Mouse (Mus musculus) lung, embryonic 15.5 days (tissue): ENCODE results near the gene St6galnac5. TPM values are rescaled to one million over a fixed set of nuclear protein-coding genes. Genes with fewer than 3 reads are reported as not detected.

Experiments
- ATAC-seq: fragments of 200-750 bp; cut with Nextera tagmentation; 2 replicates; pipeline ENCODE4 v1.8.0; 2017; ENCODE audit warnings: moderate number of reproducible peaks, borderline replicate concordance; ENCODE audit not compliant: low FRiP score, low TSS enrichment; ENCODE audit errors: extremely low read depth
- H3K27ac ChIP-seq: fragments of 300-500 bp; sonication (generic); 2 replicates; pipeline ENCODE4 v1.5.1; 2015; ENCODE audit warnings: moderate library complexity, mild to moderate bottlenecking, inconsistent platforms
- H3K27me3 ChIP-seq: fragments of 300-500 bp; sonication (generic); 2 replicates; pipeline ENCODE4 v1.6.1; 2015; ENCODE audit warnings: inconsistent platforms
- H3K36me3 ChIP-seq: fragments of 300-500 bp; sonication (generic); 2 replicates; pipeline ENCODE4 v1.6.1; 2015; ENCODE audit warnings: inconsistent platforms
- H3K4me1 ChIP-seq: fragments of 300-500 bp; sonication (generic); 2 replicates; pipeline ENCODE4 v1.6.1; 2015; ENCODE audit warnings: inconsistent platforms
- H3K4me2 ChIP-seq: fragments of 300-500 bp; sonication (generic); 2 replicates; pipeline ENCODE4 v1.6.1; 2015; ENCODE audit warnings: inconsistent platforms, mild to moderate bottlenecking, moderate library complexity
- H3K4me3 ChIP-seq: fragments of 300-500 bp; sonication (generic); 2 replicates; pipeline ENCODE4 v1.5.1; 2015; ENCODE audit warnings: mild to moderate bottlenecking, inconsistent platforms
- H3K9ac ChIP-seq: fragments of 300-500 bp; sonication (generic); 2 replicates; pipeline ENCODE4 v1.6.1; 2015; ENCODE audit warnings: inconsistent platforms
- H3K9me3 ChIP-seq: fragments of 300-500 bp; sonication (generic); 2 replicates; pipeline ENCODE4 v1.6.1; 2016; ENCODE audit warnings: inconsistent platforms
- WGBS: fragments of 180-500 bp; shearing (Covaris S2); methylation state at CpG from one replicate; pipeline ENCODE4 v1.1.7; 2015; 5-methylcytosine and 5-hydroxymethylcytosine counted together
- polyA plus RNA-seq: library from polyadenylated mRNA; unstranded; fragments of >200 nt; fragmentation: Nextera tagmentation; extraction: Ambion mirVana; gene quantifications from 2 replicates; pipeline ENCODE4 v1.2.1, GENCODE M21; 2015

Gene St6galnac5
- polyA plus RNA-seq, 1 experiment from 2014 or later = 0.61 TPM

DNA sequence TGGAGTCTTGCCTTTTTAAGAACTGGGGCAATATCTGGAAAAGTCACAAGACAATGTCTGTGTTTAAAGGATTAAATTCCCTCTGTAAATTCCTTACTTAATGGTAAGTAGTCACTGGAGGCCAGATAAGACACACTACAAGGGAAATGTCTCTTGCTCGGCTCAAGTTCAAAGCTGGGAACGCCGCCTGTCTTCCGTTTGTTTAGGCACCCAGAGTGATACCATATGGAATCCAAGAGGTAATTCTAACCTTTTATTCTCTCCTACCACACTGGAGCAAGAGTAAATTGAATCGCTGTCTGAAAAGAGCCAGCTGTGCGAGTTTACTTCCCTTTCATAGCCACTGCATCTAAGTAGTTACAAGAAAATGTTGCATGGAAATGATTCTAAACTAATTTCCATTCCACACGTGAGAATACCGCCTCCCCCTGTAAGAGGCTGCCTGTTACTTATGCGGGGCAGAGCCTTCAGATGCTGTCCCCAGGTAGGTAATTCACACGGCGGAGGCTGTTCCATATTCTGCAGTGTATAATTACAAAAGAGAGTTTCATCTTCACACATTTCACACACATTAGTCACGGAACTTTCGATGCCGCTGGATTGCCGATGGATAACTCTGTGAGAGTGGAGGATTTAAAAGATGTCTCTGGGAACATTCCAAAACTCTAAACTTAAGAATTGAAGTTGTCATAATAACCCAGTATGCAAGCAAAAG, 101.8 kb downstream of the St6galnac5 start:
- H3K27me3 ChIP-seq = no peaks in the 10 kb centered on the region
- ATAC-seq = peak; percentile 72; the same call in 1 of the 2 replicates
- H3K36me3 ChIP-seq = no peaks in the 10 kb centered on the region
- no peak overlapping the region for H3K9ac ChIP-seq
- H3K4me2 ChIP-seq = peak overlapping the region; percentile 25
- 26% methylated on average over 15 of the region's 15 CpGs for WGBS
- no peaks in the 10 kb centered on the region for H3K9me3 ChIP-seq
- peak overlapping the region; percentile 30; the same call in 1 of the 2 replicates for H3K27ac ChIP-seq
- no peak overlapping the region for H3K4me3 ChIP-seq
- H3K4me1 ChIP-seq = peaks cover 6% of the 10 kb centered on the region

DNA sequence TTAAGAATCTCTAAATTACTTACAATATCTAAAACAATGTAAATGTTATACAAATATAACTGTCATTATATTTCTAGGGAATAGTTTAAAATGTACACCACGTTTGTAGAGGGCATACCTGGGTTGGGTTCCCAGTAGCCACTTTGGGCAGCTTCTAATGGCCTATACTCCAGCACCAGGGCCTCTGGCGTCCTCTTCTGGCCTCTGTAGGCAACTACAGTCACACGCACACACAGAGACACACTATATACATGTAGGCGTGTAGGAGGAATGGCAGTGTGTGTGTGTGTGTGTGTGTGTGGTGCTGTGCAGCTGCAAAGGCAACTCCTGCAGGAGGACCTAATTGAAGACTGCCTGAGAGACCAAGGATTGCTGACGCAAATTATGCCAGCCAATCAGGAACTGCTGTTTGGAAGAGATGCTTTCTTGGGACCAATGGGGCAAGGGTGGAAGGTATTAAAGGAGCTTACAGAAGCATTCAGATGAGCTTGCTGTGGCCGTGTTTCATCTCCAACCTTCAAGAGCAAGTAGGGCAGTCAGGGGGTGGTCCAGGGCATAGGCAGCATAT, 106.2 kb downstream of the St6galnac5 start:
- Histone ChIP-seq H3K4me2 (no peak overlapping the region), H3K9ac (no peak overlapping the region), H3K27ac (no peak overlapping the region), H3K4me1 (no peaks in the 10 kb centered on the region), H3K36me3 (no peaks in the 10 kb centered on the region), H3K27me3 (no peaks in the 10 kb centered on the region), H3K9me3 (no peaks in the 10 kb centered on the region), H3K4me3 (no peak overlapping the region)
- WGBS = 83% methylated on average over 6 of the region's 6 CpGs
- no peak for ATAC-seq

DNA sequence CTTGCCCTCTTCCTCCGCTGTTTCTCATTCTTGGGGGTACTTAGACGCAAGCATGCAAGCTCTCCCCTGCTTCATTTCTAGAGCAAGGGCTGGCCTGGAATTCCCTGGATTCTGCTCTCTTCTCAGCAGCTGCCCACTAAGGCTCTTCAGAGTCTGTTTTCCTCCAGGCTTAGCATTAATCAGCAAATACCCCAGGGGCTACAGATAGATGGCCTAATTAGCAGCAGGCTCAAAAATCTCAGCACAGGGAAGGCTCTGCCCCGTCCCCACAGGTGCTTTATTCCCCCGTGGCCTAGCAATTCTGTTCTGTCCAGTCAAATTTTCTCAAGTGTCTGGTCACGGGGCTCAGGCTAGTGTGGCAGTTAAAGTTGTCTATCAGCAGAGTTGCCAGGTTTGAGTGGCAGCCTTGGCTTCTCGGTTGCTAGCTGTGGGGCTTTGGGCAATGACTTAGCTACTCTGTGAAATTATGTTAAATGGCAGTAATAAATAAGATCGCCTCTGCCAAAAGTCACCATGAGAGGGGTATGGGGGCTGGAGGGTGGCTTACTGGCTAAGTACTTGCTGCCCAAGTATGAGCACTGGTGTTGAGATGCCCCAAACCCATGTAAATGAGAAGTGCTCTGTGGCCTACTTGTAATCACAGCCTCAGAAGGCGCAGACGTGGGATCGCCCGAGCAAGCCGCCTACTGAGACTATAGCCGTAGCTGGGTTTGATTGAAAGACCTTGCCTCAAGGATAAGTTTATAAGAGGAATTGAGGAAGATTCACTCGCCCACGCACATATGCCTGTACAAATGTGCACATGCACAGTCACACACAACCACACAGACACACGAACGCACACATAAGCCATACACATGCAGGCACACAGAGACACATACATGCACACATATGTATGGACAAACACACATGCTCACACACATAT, 107.4 kb downstream of the St6galnac5 start:
- no peaks in the 10 kb centered on the region for H3K27me3 ChIP-seq
- no peak overlapping the region for H3K4me2 ChIP-seq
- H3K4me3 ChIP-seq = no peak overlapping the region
- 89% methylated on average over 17 of the region's 17 CpGs for WGBS
- no peak overlapping the region for H3K9ac ChIP-seq
- H3K27ac ChIP-seq = no peak overlapping the region
- H3K4me1 ChIP-seq = no peaks in the 10 kb centered on the region
- no peak for ATAC-seq
- H3K36me3 ChIP-seq = no peaks in the 10 kb centered on the region
- no peaks in the 10 kb centered on the region for H3K9me3 ChIP-seq

DNA sequence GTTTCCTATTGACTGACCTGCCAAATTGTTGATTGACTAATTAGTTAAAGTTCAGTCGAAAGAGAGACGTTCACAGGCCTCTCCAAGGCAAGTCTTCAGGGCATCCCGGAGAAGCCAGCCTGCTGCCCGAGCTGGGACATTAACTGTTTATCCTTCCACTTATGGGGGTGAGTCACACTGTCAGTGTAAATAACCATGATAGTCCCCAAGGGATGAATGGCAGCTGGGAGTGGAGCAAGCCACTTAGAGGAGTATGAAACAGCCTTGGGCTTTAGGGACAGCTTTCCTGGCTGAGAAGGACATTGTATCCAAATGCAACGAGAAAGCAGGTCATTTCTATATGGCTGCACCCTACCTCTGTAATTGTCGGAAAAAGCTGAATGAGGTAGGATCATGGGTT, 109.5 kb downstream of the St6galnac5 start:
- H3K36me3 ChIP-seq = no peaks in the 10 kb centered on the region
- no peak overlapping the region for H3K4me2 ChIP-seq
- H3K4me1 ChIP-seq = no peaks in the 10 kb centered on the region
- no peak overlapping the region for H3K4me3 ChIP-seq
- no peak overlapping the region for H3K9ac ChIP-seq
- H3K27me3 ChIP-seq = no peaks in the 10 kb centered on the region
- no peak for ATAC-seq
- WGBS = 55% methylated on average over 6 of the region's 6 CpGs
- no peak overlapping the region for H3K27ac ChIP-seq
- no peaks in the 10 kb centered on the region for H3K9me3 ChIP-seq

DNA sequence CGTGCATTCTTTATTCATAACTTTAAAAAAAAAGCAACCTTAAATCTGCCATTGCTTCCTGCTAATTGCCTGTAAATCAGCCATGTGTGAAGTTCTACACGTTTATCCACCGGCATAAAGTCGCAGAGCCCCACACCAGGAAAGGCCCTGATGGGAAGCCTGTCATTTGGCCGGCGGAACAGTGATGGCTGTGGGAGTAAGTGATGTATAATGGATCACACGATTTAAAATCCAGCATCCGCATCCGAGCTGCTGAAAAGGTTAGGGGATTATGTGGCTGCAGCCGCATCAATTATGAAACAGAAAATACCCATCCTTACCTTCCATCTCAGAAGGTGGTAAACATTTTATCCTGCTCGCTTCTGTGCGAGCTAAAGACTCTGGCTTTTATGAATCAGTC, 110.0 kb downstream of the St6galnac5 start:
- no peak for ATAC-seq
- no peak overlapping the region for H3K9ac ChIP-seq
- no peak overlapping the region for H3K27ac ChIP-seq
- H3K27me3 ChIP-seq = no peaks in the 10 kb centered on the region
- WGBS = 78% methylated on average over 12 of the region's 12 CpGs
- H3K36me3 ChIP-seq = no peaks in the 10 kb centered on the region
- H3K4me1 ChIP-seq = no peaks in the 10 kb centered on the region
- no peaks in the 10 kb centered on the region for H3K9me3 ChIP-seq
- no peak overlapping the region for H3K4me3 ChIP-seq
- H3K4me2 ChIP-seq = no peak overlapping the region

DNA sequence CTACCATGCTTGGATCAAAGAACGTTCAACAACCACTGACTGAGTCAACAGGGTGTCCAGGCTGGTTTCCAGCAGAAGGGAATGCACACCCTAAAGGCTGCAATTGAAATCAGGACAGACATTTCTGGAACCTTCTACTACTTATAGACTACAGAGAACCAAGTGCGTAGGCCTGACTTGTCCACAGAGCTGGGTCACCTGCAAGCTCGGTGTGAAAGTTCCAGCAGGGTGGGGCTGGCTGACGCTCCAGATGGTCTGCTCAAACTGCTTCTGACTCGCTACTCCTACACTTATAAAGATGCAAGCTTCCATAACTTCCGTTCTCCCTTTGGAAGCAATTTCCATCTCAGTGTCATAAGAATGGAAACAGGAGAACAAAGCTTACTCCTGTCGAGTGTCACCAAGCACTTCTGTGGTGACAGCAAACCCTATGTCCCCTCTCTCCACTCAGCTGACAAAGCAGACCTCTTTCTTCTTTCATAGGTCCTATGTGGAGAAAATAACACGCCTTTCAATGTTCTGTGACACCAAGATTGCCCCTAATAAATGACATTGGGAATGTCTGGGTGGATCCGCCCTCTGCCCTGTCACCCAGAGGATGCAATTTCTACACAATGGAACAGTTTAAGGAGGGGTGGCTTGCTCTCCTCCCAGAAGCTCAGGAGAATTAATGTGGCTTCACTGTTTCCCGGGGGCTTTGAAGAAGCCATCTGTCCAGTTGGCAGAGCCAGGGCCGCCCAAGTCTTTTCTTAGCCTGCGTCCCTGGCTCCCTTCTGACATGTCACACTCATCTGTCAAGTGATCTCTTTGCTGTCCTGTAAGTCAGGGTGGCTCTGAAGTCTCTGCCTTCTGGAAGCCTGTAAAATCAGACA, 114.2 kb downstream of the St6galnac5 start:
- no peak overlapping the region for H3K4me2 ChIP-seq
- no peak for ATAC-seq
- WGBS = 75% methylated on average over 12 of the region's 12 CpGs
- H3K27me3 ChIP-seq = no peaks in the 10 kb centered on the region
- no peaks in the 10 kb centered on the region for H3K4me1 ChIP-seq
- no peaks in the 10 kb centered on the region for H3K36me3 ChIP-seq
- H3K4me3 ChIP-seq = no peak overlapping the region
- no peak overlapping the region for H3K27ac ChIP-seq
- H3K9me3 ChIP-seq = no peaks in the 10 kb centered on the region
- no peak overlapping the region for H3K9ac ChIP-seq

DNA sequence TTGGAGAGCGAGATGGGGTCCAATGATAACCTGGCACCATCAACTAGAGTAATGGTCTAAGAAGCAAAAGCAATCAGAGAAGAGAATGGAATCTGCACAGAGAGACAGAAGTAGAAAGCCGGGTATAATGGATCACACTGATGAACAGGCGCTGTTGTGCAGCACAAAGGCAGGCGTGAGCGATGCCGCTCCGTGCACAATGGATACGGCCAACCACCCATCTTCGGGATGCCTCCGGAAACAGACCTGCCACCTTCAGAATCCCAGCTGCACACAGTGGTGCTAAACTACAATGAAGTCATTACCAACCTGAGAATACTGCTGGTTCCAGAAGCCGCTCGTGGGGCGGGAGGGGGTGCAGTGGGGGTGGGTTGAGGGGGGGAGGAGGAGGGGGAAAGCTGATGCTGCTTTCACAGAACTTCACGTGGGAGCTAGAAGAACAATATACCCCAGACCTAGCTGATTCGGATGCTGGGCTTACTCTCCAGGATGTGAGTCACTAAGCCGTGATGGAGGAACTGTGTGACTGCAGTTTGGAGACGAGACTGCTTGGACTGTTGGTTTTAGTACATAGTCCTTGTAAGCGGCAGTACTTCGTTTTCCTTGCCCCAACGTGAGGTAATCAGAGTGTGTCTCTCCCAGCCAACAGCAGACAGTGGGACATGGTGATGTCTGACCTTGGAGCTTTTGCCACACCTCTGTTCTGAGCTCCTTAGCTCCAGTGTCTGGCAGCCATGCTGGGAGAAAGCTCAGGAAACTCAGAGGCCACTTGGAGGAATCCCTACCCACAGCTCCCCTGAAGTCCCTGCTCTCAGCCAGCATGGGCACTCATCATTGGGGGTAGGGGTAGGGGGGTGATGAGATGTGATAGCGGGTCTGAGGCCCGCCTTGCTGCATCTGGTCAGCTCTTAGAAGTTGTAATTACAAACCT, 115.7 kb downstream of the St6galnac5 start:
- no peaks in the 10 kb centered on the region for H3K36me3 ChIP-seq
- no peaks in the 10 kb centered on the region for H3K27me3 ChIP-seq
- no peak overlapping the region for H3K27ac ChIP-seq
- H3K4me1 ChIP-seq = no peaks in the 10 kb centered on the region
- H3K4me2 ChIP-seq = no peak overlapping the region
- H3K4me3 ChIP-seq = no peak overlapping the region
- H3K9me3 ChIP-seq = no peaks in the 10 kb centered on the region
- WGBS = 83% methylated on average over 22 of the region's 22 CpGs
- H3K9ac ChIP-seq = no peak overlapping the region
- no peak for ATAC-seq

DNA sequence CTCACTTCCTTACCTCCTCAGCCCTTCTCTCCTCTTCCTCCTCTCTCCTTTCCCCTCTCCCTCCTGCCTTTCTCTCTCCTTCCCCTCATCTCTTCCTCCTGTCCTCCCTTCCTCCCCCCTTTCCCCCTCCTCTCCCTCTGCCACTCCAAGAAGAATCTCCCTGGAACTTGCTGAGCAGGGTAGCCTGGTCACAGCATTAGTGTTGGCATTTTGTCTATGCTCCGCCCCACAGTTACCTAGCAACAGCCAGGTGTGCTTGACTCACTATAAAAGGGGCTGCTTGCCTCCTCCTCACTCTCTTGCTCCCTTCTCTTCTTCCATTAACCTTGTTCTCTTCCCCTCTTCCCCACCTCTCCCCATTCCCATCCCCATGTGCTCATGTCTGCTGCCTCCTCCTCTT, 120.1 kb downstream of the St6galnac5 start:
- Histone ChIP-seq H3K27ac (no peak overlapping the region), H3K4me2 (no peak overlapping the region), H3K9me3 (no peaks in the 10 kb centered on the region), H3K9ac (no peak overlapping the region), H3K27me3 (no peaks in the 10 kb centered on the region), H3K4me3 (no peak overlapping the region), H3K36me3 (no peaks in the 10 kb centered on the region), H3K4me1 (no peaks in the 10 kb centered on the region)
- WGBS = 63% methylated on average over 1 of the region's 1 CpGs
- 0 out of 2 replicates have a peak, but pooled peaks have one; percentile 36 for ATAC-seq

DNA sequence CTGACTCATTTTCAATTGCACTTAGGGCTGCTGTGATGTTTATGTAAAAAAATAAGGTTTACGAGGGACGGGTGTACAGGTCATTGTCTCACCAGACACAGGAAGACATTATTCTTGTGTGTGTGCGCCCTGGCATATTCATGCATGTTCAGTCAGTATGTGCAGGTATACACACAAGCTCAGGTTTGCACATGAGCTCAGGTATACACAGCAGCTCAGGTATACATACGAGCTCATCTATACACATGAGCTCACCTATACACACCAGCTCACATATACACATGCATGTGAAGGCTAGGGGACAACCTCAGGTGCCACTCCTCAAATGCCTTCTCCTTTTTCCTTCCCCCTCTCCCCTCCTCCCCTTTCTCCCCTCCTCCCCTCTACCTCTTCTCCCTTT, 120.6 kb downstream of the St6galnac5 start:
- no peaks in the 10 kb centered on the region for H3K27me3 ChIP-seq
- WGBS = 49% methylated on average over 4 of the region's 4 CpGs
- no peak overlapping the region for H3K9ac ChIP-seq
- ATAC-seq = no peak
- H3K4me1 ChIP-seq = no peaks in the 10 kb centered on the region
- no peak overlapping the region for H3K27ac ChIP-seq
- H3K4me2 ChIP-seq = no peak overlapping the region
- no peaks in the 10 kb centered on the region for H3K36me3 ChIP-seq
- no peak overlapping the region for H3K4me3 ChIP-seq
- H3K9me3 ChIP-seq = no peaks in the 10 kb centered on the region

DNA sequence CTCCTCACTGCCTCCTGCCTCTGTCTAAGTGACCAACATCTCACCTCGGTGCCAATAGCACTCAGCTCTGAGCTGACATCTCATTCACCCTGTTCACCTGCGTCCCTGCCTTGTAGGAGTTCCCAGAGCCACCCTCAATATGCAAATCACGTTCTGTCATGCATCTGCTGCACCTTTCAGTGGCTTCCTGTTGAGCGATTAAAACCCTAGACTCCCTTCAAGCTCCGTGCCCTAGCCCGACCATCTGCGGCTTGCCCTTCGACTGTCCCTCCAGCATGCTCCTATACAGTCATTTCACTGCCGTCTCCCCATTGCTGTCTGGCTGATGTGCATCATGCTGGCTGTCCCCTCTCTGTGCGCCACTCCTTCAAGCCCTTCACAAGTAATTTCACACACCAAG, 126.0 kb downstream of the St6galnac5 start:
- no peak overlapping the region for H3K4me3 ChIP-seq
- 61% methylated on average over 10 of the region's 10 CpGs for WGBS
- ATAC-seq = no peak

More for the DNA sequence above, 126.0 kb downstream of the St6galnac5 start:
- no peak overlapping the region for H3K27ac ChIP-seq
- H3K4me1 ChIP-seq = no peaks in the 10 kb centered on the region
- no peak overlapping the region for H3K4me2 ChIP-seq
- H3K27me3 ChIP-seq = no peaks in the 10 kb centered on the region
- H3K9me3 ChIP-seq = no peaks in the 10 kb centered on the region
- H3K36me3 ChIP-seq = no peaks in the 10 kb centered on the region
- H3K9ac ChIP-seq = no peak overlapping the region
